Mouse (Mus musculus) limb, embryonic 10.5 days (tissue): Measurements from ENCODE around the gene Asna1. TPM values are rescaled to one million over a fixed set of nuclear protein-coding genes. Genes with fewer than 3 reads are reported as not detected.

Experiments used
- DNase-seq: peaks from one replicate; pipeline ENCODE4 v3.0.0-alpha.2; 2017; ENCODE audit warnings: low spot score
- H3K27ac ChIP-seq: fragments of 300-500 bp; sonication (generic); 2 replicates; pipeline ENCODE4 v1.5.1; 2016; ENCODE audit warnings: mild to moderate bottlenecking
- H3K27me3 ChIP-seq: fragments of 300-500 bp; sonication (generic); 2 replicates; pipeline ENCODE4 v1.6.1; 2016; ENCODE audit warnings: low read depth, mild to moderate bottlenecking; ENCODE audit not compliant: poor library complexity, severe bottlenecking
- H3K36me3 ChIP-seq: fragments of 300-500 bp; sonication (generic); 2 replicates; pipeline ENCODE4 v1.6.1; 2016; ENCODE audit warnings: mild to moderate bottlenecking, moderate library complexity
- H3K4me1 ChIP-seq: fragments of 300-500 bp; sonication (generic); 2 replicates; pipeline ENCODE4 v1.6.1; 2016
- H3K4me3 ChIP-seq: fragments of 300-500 bp; sonication (generic); 2 replicates; pipeline ENCODE4 v1.5.1; 2016; ENCODE audit warnings: mild to moderate bottlenecking, moderate library complexity
- H3K9me3 ChIP-seq: fragments of 300-500 bp; sonication (generic); replicated peaks from 2 replicates; pipeline ENCODE4 v1.6.1; 2016; ENCODE audit warnings: mild to moderate bottlenecking
- WGBS: fragments of 180-500 bp; shearing (Covaris S2); methylation state at CpG from one replicate; pipeline ENCODE4 v1.1.7; 2016; 5-methylcytosine and 5-hydroxymethylcytosine counted together
- polyA plus RNA-seq: library from polyadenylated mRNA; unstranded; fragments of >200 nt; fragmentation: Nextera tagmentation; extraction: Ambion mirVana; gene quantifications from 2 replicates; pipeline ENCODE4 v1.2.1, GENCODE M21; 2016

Gene Asna1
- polyA plus RNA-seq, 1 experiment from 2014 or later = 161 TPM

DNA sequence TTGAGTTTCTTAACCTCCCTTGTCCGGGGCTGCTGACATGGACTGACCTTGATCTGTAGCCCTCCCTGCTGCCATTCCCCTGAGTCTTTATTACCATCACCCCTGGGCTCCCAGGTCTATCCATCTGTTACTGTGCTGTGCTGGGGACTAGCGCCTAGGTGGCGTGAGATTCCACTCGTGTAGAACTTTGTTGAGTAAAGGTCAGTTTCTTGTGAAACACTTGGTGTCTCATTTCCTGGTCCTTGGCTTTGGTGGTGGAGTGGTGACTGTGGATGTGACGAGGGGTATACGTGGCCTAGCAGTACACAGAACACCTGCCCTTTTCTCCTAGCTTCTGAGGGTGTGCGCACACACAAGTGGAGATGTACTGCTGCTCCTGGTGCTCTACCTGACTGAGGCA lies 32.3 kb upstream of the Asna1 start:
- Histone ChIP-seq H3K27me3 (no peaks in the 10 kb centered on the region), H3K9me3 (no peaks in the 10 kb centered on the region), H3K4me1 (peaks cover 12% of the 10 kb centered on the region), H3K4me3 (no peak overlapping the region), H3K27ac (no peak overlapping the region), H3K36me3 (peaks cover 58% of the 10 kb centered on the region)
- no peak for DNase-seq
- WGBS = 84% methylated on average over 7 of the region's 7 CpGs

- Histone ChIP-seq H3K4me3 (no peak overlapping the region), H3K27me3 (no peaks in the 10 kb centered on the region), H3K4me1 (peaks cover 7% of the 10 kb centered on the region), H3K27ac (no peak overlapping the region), H3K9me3 (no peaks in the 10 kb centered on the region), H3K36me3 (peaks cover 95% of the 10 kb centered on the region)
- 96% methylated on average over 6 of the region's 6 CpGs for WGBS
- DNase-seq = no peak
Observed at GRCm38 (mm10) chr8:85043619-85044018, 18.5 kb upstream of the Asna1 start.

DNA sequence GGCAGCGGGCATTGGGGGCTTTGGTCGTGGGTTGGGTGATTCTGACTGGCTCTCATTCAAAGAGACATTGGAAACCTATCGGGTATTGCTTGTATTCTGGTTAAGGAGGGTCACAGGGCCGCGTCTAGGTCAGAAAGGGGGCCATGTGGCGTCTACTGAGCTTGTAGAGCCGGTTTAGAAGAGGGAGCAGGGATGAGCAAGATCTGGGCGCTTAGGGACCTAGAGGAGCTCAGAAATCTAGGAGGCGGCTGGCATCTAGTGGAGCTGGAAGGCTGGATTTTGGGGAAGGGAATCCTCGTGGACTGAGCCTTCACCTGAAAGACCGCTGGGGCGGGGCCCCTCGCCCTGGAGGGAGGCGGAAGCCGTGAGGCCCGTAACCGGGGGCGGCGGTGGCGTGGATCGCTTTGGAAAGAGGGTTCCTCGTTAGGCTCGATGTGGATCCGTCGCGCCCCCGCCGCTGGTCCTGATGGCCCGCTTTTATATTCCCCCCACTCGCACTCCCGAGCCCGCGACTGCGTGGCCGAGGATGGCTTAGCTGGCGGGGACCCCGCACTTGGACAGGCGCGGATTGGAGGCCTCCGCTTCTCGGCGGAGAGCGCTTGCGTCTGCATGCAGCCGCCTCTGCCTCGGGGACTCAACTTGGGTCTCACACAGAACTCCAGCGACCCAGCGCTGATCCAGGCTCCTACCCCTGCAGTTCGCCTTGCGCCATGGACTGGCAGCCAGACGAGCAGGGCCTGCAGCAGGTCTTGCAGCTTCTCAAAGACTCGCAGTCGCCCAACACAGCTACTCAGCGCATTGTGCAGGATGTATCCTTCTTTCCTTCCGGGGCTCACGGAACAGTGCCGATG lies 12.8 kb upstream of the Asna1 start:
- H3K4me1 ChIP-seq = peaks cover 34% of the 10 kb centered on the region
- no peaks in the 10 kb centered on the region for H3K9me3 ChIP-seq
- peaks cover 52% of the 10 kb centered on the region for H3K36me3 ChIP-seq
- WGBS = under 1% methylated on average over 57 of the region's 57 CpGs
- peak overlapping the region; percentile 81 for H3K4me3 ChIP-seq
- peak; percentile 79 for DNase-seq
- peak overlapping the region; percentile 99 for H3K27ac ChIP-seq
- no peaks in the 10 kb centered on the region for H3K27me3 ChIP-seq

DNA sequence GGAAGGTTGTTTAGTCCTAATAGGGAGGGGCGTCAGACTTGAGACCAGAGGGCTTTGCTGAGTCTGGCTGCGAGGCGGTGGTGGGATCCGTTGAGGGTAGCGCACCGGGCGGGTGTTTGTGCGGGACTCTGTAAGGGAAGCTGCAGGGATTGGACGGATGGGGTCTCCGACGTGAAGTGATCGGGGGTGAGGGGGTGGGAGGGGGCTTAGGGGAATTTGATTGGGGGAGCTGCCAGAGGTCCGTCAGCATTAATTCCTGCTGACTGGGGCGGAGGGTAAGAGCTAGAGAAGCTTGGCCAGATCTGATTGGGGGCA lies 12.2 kb upstream of the Asna1 start:
- H3K4me3 ChIP-seq = peak overlapping the region; percentile 81
- H3K36me3 ChIP-seq = peaks cover 52% of the 10 kb centered on the region
- H3K27ac ChIP-seq = peak overlapping the region; percentile 99
- WGBS = under 1% methylated on average over 14 of the region's 14 CpGs
- no peaks in the 10 kb centered on the region for H3K27me3 ChIP-seq
- peaks cover 34% of the 10 kb centered on the region for H3K4me1 ChIP-seq
- no peak for DNase-seq
- H3K9me3 ChIP-seq = no peaks in the 10 kb centered on the region

DNA sequence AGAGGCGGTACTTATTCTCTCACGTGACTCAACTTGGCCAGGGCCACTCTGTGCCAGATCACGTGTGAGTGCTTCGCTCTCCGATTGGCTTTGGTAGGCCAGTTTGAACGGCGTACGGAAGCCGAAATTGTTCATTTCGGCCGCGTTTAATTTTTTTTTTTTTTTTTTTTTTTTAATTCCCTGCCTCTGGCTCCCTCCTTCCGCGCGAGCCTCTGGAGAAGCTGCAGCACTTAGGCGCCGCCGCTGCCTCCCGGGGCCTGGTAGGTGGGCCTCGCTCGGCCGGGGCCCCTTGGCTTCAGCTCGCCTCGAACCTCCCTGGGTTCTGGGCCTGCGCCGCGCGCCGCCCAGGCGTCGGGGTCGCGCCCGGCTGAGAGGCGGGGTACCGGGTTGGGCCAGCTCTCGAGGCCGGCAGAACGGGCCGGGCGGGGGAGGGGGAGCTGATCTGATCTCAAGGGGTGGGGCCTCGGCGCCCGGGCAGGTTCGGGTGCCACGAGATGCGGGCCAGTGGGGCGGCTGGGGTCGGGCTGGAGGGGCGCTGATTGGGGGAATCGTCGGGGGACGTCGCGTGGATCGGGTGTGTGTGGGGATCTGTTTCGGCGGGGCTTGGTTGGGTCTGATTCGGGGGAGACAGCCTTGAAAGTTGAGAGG lies 11.8 kb upstream of the Asna1 start, which contains the start of gene Tnpo2:
Gene Tnpo2, plus strand, starts transcription at position 198 of the 648 bp plus-strand sequence.
- Histone ChIP-seq H3K27me3 (no peaks in the 10 kb centered on the region), H3K36me3 (peaks cover 52% of the 10 kb centered on the region), H3K9me3 (no peaks in the 10 kb centered on the region), H3K4me3 (peak within 1 kb of the TSS; percentile 81), H3K4me1 (peaks cover 34% of the 10 kb centered on the region), H3K27ac (peak within 1 kb of the TSS; percentile 99)
- WGBS = 1% methylated on average over 59 of the region's 59 CpGs
- peak; percentile 92 for DNase-seq

GRCm38 (mm10) chr8:85036381-85036717 lies 11.3 kb upstream of the Asna1 start:
- no peaks in the 10 kb centered on the region for H3K9me3 ChIP-seq
- H3K27me3 ChIP-seq = no peaks in the 10 kb centered on the region
- H3K4me1 ChIP-seq = peaks cover 34% of the 10 kb centered on the region
- peaks cover 52% of the 10 kb centered on the region for H3K36me3 ChIP-seq
- H3K27ac ChIP-seq = peak overlapping the region; percentile 99
- peak overlapping the region; percentile 81 for H3K4me3 ChIP-seq
- WGBS = 0% methylated on average over 9 of the region's 9 CpGs
- no peak for DNase-seq

DNA sequence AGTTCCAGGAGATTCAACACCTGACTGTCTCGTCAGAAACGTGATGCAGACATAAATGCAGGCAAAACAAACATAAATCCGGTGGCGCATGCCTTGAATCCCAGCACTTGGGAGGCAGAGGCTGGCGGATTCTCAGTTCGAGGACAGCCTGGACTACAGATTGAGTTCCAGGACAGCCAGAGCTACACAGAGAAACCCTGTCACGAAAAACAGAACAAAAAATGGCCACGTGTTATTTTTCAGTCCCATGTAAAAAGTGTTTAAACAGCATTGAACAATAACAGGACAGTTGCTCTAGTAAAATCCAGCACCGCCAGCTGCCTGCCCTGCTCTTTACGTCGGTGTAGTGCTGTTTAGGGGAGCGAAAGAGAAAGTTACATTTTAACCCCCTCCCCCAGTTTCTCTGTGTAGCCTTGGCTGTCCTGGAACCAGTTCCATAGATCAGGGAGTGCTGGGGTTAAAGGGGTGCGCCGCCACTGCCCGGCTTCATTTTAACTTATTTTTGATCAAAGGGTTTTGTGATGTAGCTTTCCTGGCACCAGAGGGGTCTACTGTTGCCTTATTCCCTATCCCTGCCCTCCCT lies 10.7 kb upstream of the Asna1 start:
- peak; percentile 51 for DNase-seq
- H3K36me3 ChIP-seq = peaks cover 51% of the 10 kb centered on the region
- peak overlapping the region; percentile 81 for H3K4me3 ChIP-seq
- peaks cover 34% of the 10 kb centered on the region for H3K4me1 ChIP-seq
- WGBS = 2% methylated on average over 15 of the region's 15 CpGs
- H3K9me3 ChIP-seq = no peaks in the 10 kb centered on the region
- no peaks in the 10 kb centered on the region for H3K27me3 ChIP-seq
- peak overlapping the region; percentile 99 for H3K27ac ChIP-seq

DNA sequence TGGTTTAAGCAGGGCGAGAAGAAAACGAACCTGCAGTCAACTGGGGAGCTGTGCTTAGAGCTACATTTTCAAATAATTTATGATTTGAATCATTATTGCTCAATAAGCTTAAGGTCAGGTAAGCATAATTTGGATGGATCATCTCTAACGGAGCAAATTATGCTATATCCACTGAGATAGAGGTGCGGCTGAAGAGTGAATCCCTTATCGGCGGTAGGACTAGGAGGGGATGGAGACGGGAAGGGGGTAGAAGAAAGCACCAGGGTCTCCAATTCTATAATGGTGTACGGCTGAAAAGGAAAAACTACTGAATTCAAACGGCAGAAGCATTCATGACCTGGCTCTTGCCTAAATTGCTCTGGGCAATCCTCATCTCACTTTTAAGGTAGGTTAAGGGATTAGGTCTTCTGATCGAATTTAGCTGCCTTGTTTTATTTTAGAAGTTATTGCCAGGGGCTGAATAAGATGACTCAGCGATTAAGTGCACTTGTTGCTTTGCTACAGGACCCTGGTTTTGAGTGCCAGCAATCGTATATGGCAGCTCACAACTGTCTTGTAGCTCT lies 10.2 kb upstream of the Asna1 start:
- H3K27ac ChIP-seq = peak overlapping the region; percentile 99
- no peak for DNase-seq

DNA sequence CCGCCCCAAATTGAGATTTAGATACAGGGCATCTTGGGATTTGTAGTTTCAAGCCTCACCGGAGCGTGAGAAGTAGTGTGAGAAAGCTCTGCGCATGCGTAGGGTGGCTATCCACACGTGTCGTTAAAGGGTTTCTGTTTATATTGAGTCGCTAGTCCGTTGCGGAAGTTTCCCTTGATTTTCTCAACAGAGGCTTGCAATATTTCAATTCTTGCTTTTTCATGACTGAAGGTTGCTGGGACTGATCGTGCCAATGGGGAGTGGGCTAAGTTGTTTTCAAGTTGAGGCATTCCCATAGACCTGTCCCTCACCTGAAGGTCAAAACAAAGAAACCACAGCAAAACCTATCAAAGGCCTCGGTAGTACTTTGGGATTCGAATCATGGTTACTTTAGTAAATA lies 9.7 kb upstream of the Asna1 start:
- Histone ChIP-seq H3K27me3 (no peaks in the 10 kb centered on the region), H3K9me3 (no peaks in the 10 kb centered on the region), H3K4me1 (peaks cover 34% of the 10 kb centered on the region), H3K27ac (peak overlapping the region; percentile 99), H3K36me3 (peaks cover 51% of the 10 kb centered on the region), H3K4me3 (peak overlapping the region; percentile 81)
- WGBS = 4% methylated on average over 13 of the region's 13 CpGs
- DNase-seq = peak; percentile 83

More for the DNA sequence above, 10.2 kb upstream of the Asna1 start:
- 8% methylated on average over 12 of the region's 12 CpGs for WGBS
- Histone ChIP-seq H3K9me3 (no peaks in the 10 kb centered on the region), H3K36me3 (peaks cover 51% of the 10 kb centered on the region), H3K27me3 (no peaks in the 10 kb centered on the region), H3K4me3 (peak overlapping the region; percentile 81), H3K4me1 (peaks cover 34% of the 10 kb centered on the region)

DNA sequence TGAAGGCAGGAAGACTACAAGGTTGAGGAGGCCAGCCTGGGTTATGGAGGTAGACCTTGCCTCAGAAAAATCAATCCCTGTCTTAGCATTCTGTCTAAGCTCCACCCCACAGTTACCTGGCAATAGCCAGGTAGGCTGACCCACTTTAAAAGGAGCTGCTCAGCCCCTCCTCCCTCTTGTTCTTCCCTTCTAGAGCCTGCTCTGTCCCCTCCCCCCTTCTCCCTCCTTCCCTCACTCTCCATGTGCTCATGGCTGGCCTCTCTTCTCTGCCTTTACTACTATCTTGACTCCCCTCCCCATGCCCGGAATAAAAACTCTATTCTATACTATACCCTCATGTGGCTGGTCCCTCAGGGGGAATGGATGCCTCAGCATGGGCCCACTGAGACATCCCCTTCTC lies 8.8 kb upstream of the Asna1 start:
- peaks cover 37% of the 10 kb centered on the region for H3K4me1 ChIP-seq
- peaks cover 54% of the 10 kb centered on the region for H3K36me3 ChIP-seq
- no peaks in the 10 kb centered on the region for H3K27me3 ChIP-seq
- DNase-seq = no peak
- no peak overlapping the region for H3K27ac ChIP-seq
- no peaks in the 10 kb centered on the region for H3K9me3 ChIP-seq
- 39% methylated on average over 1 of the region's 1 CpGs for WGBS
- H3K4me3 ChIP-seq = 0 out of 2 replicates have a peak overlapping the region, but pooled peaks have one; percentile 81

- Histone ChIP-seq H3K4me3 (no peak overlapping the region), H3K4me1 (peaks cover 37% of the 10 kb centered on the region), H3K9me3 (no peaks in the 10 kb centered on the region), H3K36me3 (peaks cover 58% of the 10 kb centered on the region), H3K27ac (no peak overlapping the region), H3K27me3 (no peaks in the 10 kb centered on the region)
- no peak for DNase-seq
- 89% methylated on average over 4 of the region's 4 CpGs for WGBS
Observed at GRCm38 (mm10) chr8:85032622-85033311, 7.7 kb upstream of the Asna1 start.

DNA sequence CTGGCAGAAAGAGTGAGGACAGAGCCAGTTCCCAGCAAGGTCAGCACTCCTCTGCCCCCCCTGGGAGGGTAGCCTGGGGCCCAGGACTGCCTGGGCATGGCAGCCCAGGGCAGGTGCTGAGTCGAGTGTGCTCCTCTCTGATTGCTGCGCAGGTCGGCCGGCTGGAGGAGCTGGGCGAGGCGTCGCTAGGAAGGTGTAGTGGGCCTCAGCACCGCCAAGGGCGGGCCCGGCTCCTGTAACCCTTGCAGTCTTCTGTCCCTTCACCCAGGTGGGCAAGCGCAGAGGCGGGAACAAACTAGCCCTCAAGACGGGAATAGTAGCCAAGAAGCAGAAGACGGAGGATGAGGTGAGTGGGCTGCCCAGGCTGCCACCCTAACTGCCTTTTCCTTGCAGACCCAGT lies 4.2 kb upstream of the Asna1 start:
- no peak for DNase-seq
- Histone ChIP-seq H3K36me3 (peaks cover 56% of the 10 kb centered on the region), H3K27ac (no peak overlapping the region), H3K4me3 (peak overlapping the region; percentile 89), H3K27me3 (no peaks in the 10 kb centered on the region), H3K4me1 (peaks cover 37% of the 10 kb centered on the region), H3K9me3 (no peaks in the 10 kb centered on the region)
- 91% methylated on average over 14 of the region's 14 CpGs for WGBS
